Mouse (Mus musculus): ENCODE results near the gene Tmprss6. TPM values are rescaled to one million over a fixed set of nuclear protein-coding genes. Genes with fewer than 3 reads are reported as not detected.
A peak's percentile ranks its signal among the peaks of the same experiment; 100 is the strongest.

Gene Tmprss6
- polyA plus RNA-seq, 1 experiment from 2014 or later: 0.81 TPM

- no peak overlapping the region for H3K4me2 ChIP-seq (replicated peaks)
- 28% methylated on average over 7 of the region's 7 CpGs for WGBS
- no peak overlapping the region for H3K9ac ChIP-seq
- H3K27me3 ChIP-seq: no peaks in the 10 kb centered on the region
- no peaks in the 10 kb centered on the region for H3K9me3 ChIP-seq
- no peak for ATAC-seq (ENCODE audit: low FRiP score, low read depth)
- H3K36me3 ChIP-seq: no peaks in the 10 kb centered on the region
- H3K4me1 ChIP-seq: peaks cover 12% of the 10 kb centered on the region
- no peak overlapping the region for H3K27ac ChIP-seq
- no peak overlapping the region for H3K4me3 ChIP-seq
Observed at GRCm38 (mm10) chr15:78456051-78456450, 12.4 kb downstream of the Tmprss6 start.

GRCm38 (mm10) chr15:78455168-78455567 lies 13.3 kb downstream of the Tmprss6 start:
- Histone ChIP-seq H3K27ac (no peak overlapping the region), H3K4me3 (no peak overlapping the region), H3K9ac (no peak overlapping the region), H3K27me3 (no peaks in the 10 kb centered on the region), H3K4me1 (peaks cover 12% of the 10 kb centered on the region), H3K9me3 (no peaks in the 10 kb centered on the region), H3K4me2 (replicated peaks) (no peak overlapping the region), H3K36me3 (no peaks in the 10 kb centered on the region)
- WGBS: 76% methylated on average over 4 of the region's 4 CpGs
- ATAC-seq (ENCODE audit: low FRiP score, low read depth): no peak

DNA sequence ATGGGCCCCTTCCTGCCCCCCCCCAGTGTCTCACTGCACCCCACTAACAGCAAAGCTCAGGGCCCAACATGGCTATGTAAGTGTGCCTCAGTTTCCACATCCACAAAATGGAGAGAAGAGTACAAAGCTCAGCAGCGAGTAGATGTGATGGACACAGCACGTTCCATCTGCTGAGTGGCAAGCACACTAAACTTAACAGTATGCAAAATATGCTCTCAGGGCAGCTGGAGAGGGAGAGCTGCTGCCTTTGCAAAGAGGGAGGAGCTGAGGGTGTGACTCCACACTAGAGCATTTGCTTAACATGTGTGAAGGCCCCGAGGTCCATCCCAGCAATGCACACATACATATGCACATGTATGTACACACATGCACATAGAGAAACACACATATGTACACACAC lies 15.5 kb downstream of the Tmprss6 start:
- Histone ChIP-seq H3K4me3 (no peak overlapping the region), H3K4me2 (replicated peaks) (no peak overlapping the region), H3K9ac (no peak overlapping the region), H3K36me3 (no peaks in the 10 kb centered on the region), H3K4me1 (peaks cover 17% of the 10 kb centered on the region), H3K27me3 (no peaks in the 10 kb centered on the region), H3K27ac (no peak overlapping the region), H3K9me3 (no peaks in the 10 kb centered on the region)
- ATAC-seq (ENCODE audit: low FRiP score, low read depth): no peak
- 76% methylated on average over 3 of the region's 3 CpGs for WGBS

- H3K4me2 ChIP-seq (replicated peaks): no peak overlapping the region
- H3K27ac ChIP-seq: no peak overlapping the region
- H3K4me1 ChIP-seq: peaks cover 20% of the 10 kb centered on the region
- H3K36me3 ChIP-seq: no peaks in the 10 kb centered on the region
- H3K4me3 ChIP-seq: no peak overlapping the region
- H3K9ac ChIP-seq: no peak overlapping the region
- 80% methylated on average over 2 of the region's 2 CpGs for WGBS
- no peaks in the 10 kb centered on the region for H3K9me3 ChIP-seq
- no peaks in the 10 kb centered on the region for H3K27me3 ChIP-seq
- no peak for ATAC-seq (ENCODE audit: low FRiP score, low read depth)
Observed at GRCm38 (mm10) chr15:78451201-78451600, 17.2 kb downstream of the Tmprss6 start.

GRCm38 (mm10) chr15:78450419-78450768 lies 18.0 kb downstream of the Tmprss6 start:
- 82% methylated on average over 6 of the region's 6 CpGs for WGBS
- Histone ChIP-seq H3K4me2 (replicated peaks) (no peak overlapping the region), H3K27ac (no peak overlapping the region), H3K36me3 (no peaks in the 10 kb centered on the region), H3K9ac (no peak overlapping the region), H3K4me1 (peaks cover 12% of the 10 kb centered on the region; the same call in 1 of the 2 replicates), H3K27me3 (no peaks in the 10 kb centered on the region), H3K9me3 (no peaks in the 10 kb centered on the region), H3K4me3 (no peak overlapping the region)
- ATAC-seq (ENCODE audit: low FRiP score, low read depth): no peak

DNA sequence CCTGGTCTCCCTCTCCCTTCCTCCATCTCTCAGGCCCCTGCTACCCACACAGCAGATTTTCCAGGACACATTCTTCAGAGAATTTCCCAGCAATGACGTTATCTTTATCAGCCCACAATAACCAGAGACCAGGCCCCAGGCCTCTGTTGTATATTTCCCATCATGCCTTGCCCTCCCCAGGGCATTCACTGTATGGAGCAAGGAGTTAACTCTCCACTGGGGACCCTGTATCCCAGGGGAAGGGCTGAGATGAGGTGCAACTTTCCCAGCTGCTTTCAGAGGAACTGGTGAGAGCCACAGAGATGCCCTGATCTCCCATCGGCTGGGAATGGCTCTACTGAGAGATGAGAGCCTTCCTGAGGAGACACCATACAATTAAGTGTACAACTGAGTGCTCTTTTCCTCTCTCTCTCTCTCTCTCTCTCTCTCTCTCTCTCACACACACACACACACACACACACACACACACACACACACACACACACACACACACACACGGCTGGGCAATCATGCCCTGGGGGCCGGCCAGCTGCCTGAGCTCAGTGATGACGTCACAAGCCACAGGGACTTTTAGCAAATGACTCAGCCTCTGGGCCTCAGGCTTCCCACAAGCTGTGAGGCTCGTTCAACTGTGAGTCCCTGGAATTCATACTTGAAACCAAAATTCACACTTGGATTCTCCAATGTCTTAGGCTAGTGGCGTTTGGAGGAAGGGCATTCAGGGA lies 18.6 kb downstream of the Tmprss6 start:
- Histone ChIP-seq H3K4me3 (no peak overlapping the region), H3K4me1 (peaks cover 11% of the 10 kb centered on the region; the same call in 1 of the 2 replicates), H3K36me3 (no peaks in the 10 kb centered on the region), H3K27me3 (no peaks in the 10 kb centered on the region), H3K9me3 (no peaks in the 10 kb centered on the region), H3K27ac (no peak overlapping the region), H3K4me2 (replicated peaks) (no peak overlapping the region), H3K9ac (no peak overlapping the region)
- 29% methylated on average over 7 of the region's 7 CpGs for WGBS
- no peak for ATAC-seq (ENCODE audit: low FRiP score, low read depth)

GRCm38 (mm10) chr15:78449131-78449530 lies 19.3 kb downstream of the Tmprss6 start:
- Histone ChIP-seq H3K27me3 (no peaks in the 10 kb centered on the region), H3K4me3 (no peak overlapping the region), H3K27ac (peak overlapping the region; percentile 48; the same call in 1 of the 2 replicates), H3K9ac (no peak overlapping the region), H3K36me3 (no peaks in the 10 kb centered on the region), H3K4me1 (peaks cover 11% of the 10 kb centered on the region; the same call in 1 of the 2 replicates), H3K4me2 (replicated peaks) (no peak overlapping the region), H3K9me3 (no peaks in the 10 kb centered on the region)
- ATAC-seq (ENCODE audit: low FRiP score, low read depth): no peak
- WGBS: 69% methylated on average over 6 of the region's 6 CpGs

- Histone ChIP-seq H3K4me3 (peak overlapping the region; percentile 40), H3K4me1 (peaks cover 11% of the 10 kb centered on the region; the same call in 1 of the 2 replicates), H3K27ac (peak overlapping the region; percentile 79; the same call in 1 of the 2 replicates), H3K36me3 (no peaks in the 10 kb centered on the region), H3K4me2 (replicated peaks) (peak overlapping the region; percentile 71), H3K9me3 (no peaks in the 10 kb centered on the region), H3K27me3 (no peaks in the 10 kb centered on the region), H3K9ac (peak overlapping the region; percentile 58)
- 1% methylated on average over 22 of the region's 22 CpGs for WGBS
- ATAC-seq (ENCODE audit: low FRiP score, low read depth): peak; percentile 67; the same call in 1 of the 2 replicates
Observed at GRCm38 (mm10) chr15:78447746-78448535, 20.5 kb downstream of the Tmprss6 start.

DNA sequence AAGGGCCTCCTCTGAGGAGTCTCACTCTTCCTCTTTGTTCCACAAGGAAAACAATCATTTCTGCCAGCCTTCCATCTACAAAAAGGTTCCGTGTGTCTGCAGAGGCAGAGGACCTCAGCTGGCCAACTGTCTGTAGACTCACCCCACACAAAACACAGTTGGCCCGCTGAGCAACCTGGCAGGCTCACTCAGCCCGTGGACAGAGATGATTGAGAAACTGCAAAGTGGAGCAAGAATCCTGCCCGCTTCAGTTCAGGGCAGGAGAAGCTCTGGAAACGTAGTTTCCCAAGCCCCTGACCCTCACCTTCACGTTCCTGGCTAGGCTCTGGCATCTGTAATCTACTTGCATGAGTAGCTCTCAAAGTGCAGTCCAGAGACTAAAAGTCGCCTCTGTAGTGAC lies 21.3 kb downstream of the Tmprss6 start:
- Histone ChIP-seq H3K4me2 (replicated peaks) (no peak overlapping the region), H3K36me3 (no peaks in the 10 kb centered on the region), H3K9me3 (no peaks in the 10 kb centered on the region), H3K4me1 (peaks cover 11% of the 10 kb centered on the region; the same call in 1 of the 2 replicates), H3K27me3 (no peaks in the 10 kb centered on the region), H3K9ac (no peak overlapping the region), H3K4me3 (no peak overlapping the region), H3K27ac (no peak overlapping the region)
- 48% methylated on average over 7 of the region's 7 CpGs for WGBS
- no peak for ATAC-seq (ENCODE audit: low FRiP score, low read depth)

DNA sequence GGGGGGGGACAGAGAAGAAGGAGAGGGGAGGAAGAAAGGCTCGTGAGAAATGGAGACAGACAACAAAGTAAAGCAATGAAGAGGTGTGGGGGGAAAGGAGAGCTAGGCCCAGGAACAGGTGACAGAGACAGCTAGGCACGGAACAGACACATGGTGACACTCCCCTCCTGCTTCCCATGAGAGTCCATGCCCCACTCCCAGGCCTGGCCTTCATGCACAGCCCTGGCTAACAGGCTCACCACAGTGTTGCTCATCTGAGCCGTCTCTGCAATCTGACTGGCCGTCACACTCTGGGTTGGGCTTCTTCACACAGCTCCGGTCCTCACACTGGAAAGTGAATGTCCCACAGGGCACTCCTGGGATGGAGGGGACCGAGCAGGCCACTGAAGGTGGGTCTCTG lies 24.6 kb downstream of the Tmprss6 start:
- no peaks in the 10 kb centered on the region for H3K27me3 ChIP-seq
- H3K27ac ChIP-seq: no peak overlapping the region
- H3K4me1 ChIP-seq: 0 out of 2 replicates have a peak, but pooled peaks cover 4% of the 10 kb centered on the region
- 51% methylated on average over 6 of the region's 6 CpGs for WGBS
- H3K4me3 ChIP-seq: no peak overlapping the region
- H3K36me3 ChIP-seq: no peaks in the 10 kb centered on the region
- no peak for ATAC-seq (ENCODE audit: low FRiP score, low read depth)
- H3K9ac ChIP-seq: peak overlapping the region; percentile 8; the same call in 1 of the 2 replicates
- H3K4me2 ChIP-seq (replicated peaks): no peak overlapping the region
- H3K9me3 ChIP-seq: no peaks in the 10 kb centered on the region

DNA sequence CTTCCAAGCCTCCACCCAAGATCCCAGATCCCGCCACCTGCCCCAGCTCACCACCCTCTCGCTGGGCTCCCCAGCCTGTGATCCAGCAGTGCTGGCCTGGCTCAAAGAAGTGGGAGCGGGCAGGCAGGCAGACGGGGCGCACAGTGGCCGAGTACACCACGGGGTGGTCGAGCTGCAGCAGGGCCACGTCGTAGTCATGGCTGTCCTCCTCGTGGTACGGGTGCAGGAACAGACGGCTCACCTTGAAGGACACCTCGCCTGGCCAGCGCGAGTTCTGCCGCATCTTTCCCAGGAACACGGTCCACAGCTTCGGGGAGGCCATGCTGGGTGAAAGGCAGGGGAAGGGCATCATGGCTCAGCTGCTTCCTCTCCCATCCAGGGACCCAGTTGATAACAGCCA lies 26.2 kb downstream of the Tmprss6 start:
- WGBS: 92% methylated on average over 19 of the region's 19 CpGs
- Histone ChIP-seq H3K4me3 (no peak overlapping the region), H3K4me2 (replicated peaks) (no peak overlapping the region), H3K4me1 (peaks cover 11% of the 10 kb centered on the region), H3K9ac (no peak overlapping the region), H3K9me3 (no peaks in the 10 kb centered on the region), H3K27ac (no peak overlapping the region), H3K27me3 (peaks cover 8% of the 10 kb centered on the region), H3K36me3 (no peaks in the 10 kb centered on the region)
- no peak for ATAC-seq (ENCODE audit: low FRiP score, low read depth)

GRCm38 (mm10) chr15:78438973-78439372 lies 29.5 kb downstream of the Tmprss6 start:
- Histone ChIP-seq H3K4me1 (peaks cover 20% of the 10 kb centered on the region), H3K4me3 (no peak overlapping the region), H3K27ac (no peak overlapping the region), H3K27me3 (peaks cover 27% of the 10 kb centered on the region), H3K9me3 (no peaks in the 10 kb centered on the region), H3K9ac (no peak overlapping the region), H3K4me2 (replicated peaks) (no peak overlapping the region), H3K36me3 (peaks cover 18% of the 10 kb centered on the region)
- WGBS: 62% methylated on average over 9 of the region's 9 CpGs
- no peak for ATAC-seq (ENCODE audit: low FRiP score, low read depth)

Data from limb, embryonic 13.5 days (tissue).